Mouse (Mus musculus): ENCODE results near the gene Hspa8. TPM values are rescaled to one million over a fixed set of nuclear protein-coding genes. Genes with fewer than 3 reads are reported as not detected.
"Not testable (repeated sequence)": the region's sequence is repeated elsewhere in the genome, so short reads cannot be mapped to it uniquely, and the experiment has no call there.

The Hspa8 gene
- polyA plus RNA-seq, 1 experiment from 2014 or later, result 2,522 TPM

GRCm38 (mm10) chr9:40764887-40765580 lies 35.8 kb upstream of the Hspa8 start:
- DNase-seq (no peak), ATAC-seq (ENCODE audit: insufficient read depth) (no peak)
- peaks cover 14% of the 10 kb centered on the region; the same call in 1 of the 2 replicates for H3K36me3 ChIP-seq (ENCODE audit: insufficient read depth)
- H3K9ac ChIP-seq, result no peak overlapping the region
- 75% methylated on average over 9 of the region's 9 CpGs for WGBS
- TF ChIP-seq CTCF (IDR thresholded peaks at IDR 0.05; ENCODE audit: low read depth), result 0 out of 2 replicates have a peak, but pooled peaks have one; percentile 8
- H3K9me3 ChIP-seq (ENCODE audit: low read depth, low read length), result no peaks in the 10 kb centered on the region
- no peaks in the 10 kb centered on the region for H3K27me3 ChIP-seq (ENCODE audit: insufficient read depth, low read length)
- no peak overlapping the region for H3K4me3 ChIP-seq (ENCODE audit: low read depth, low read length)
- no peaks in the 10 kb centered on the region for H3K4me1 ChIP-seq (ENCODE audit: insufficient read depth)
- no peak overlapping the region for H3K27ac ChIP-seq (ENCODE audit: low read depth)
- no peak overlapping the region for H3K4me2 ChIP-seq

DNA sequence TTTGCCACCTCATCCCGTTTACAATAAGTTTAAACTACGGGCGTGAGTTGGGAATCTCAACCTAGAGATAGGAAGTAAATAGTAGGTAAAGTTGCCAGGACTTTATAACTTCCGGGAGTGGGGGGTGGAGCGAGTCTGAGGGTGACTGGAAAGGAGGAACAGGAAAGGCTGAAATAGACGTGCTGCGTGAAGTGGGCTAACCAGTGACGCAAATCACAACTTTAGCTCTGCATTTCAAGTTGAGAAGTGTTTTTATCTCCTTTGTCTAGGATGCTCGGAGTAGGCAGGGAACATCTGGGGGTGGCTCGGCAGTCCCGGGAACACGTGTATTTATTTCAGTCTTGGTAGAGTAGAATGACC lies 35.2 kb upstream of the Hspa8 start:
- Histone ChIP-seq H3K4me1 (ENCODE audit: insufficient read depth) (no peaks in the 10 kb centered on the region), H3K4me3 (ENCODE audit: low read depth, low read length) (no peak overlapping the region), H3K9ac (no peak overlapping the region), H3K4me2 (0 out of 2 replicates have a peak overlapping the region, but pooled peaks have one; percentile 27), H3K9me3 (ENCODE audit: low read depth, low read length) (no peaks in the 10 kb centered on the region), H3K27ac (ENCODE audit: low read depth) (no peak overlapping the region), H3K36me3 (ENCODE audit: insufficient read depth) (peaks cover 14% of the 10 kb centered on the region; the same call in 1 of the 2 replicates), H3K27me3 (ENCODE audit: insufficient read depth, low read length) (no peaks in the 10 kb centered on the region)
- ATAC-seq (ENCODE audit: insufficient read depth) (no peak), DNase-seq (peak; percentile 22)
- TF ChIP-seq CTCF (IDR thresholded peaks at IDR 0.05; ENCODE audit: low read depth), result no peak
- 38% methylated on average over 12 of the region's 12 CpGs for WGBS

DNA sequence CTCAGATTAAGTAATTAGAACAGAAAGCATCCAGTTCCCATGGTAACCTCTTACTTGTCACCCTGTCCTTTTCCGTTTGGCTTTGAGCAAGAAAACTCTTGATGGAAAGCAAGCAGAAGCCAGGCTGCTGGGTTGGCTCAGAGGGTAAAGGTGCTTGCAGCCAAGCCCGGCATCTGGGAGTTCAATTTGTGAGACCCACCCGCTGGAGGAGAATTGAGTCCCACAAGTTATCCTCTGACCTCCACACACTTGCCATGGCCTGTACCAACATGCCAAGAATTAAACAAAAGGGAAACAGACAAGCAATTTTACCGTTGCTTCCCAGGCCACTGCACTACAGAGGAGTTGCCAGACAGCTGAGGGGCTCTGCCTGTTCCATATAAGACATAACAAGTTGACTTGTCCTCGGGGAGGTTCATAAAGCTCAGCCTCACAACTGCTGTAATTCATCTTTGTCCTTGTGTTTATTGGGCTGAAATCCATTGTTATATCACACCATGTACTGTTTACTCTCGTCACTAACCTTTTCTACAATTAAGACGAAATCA lies 34.7 kb upstream of the Hspa8 start:
- Histone ChIP-seq H3K4me1 (ENCODE audit: insufficient read depth) (no peaks in the 10 kb centered on the region), H3K27me3 (ENCODE audit: insufficient read depth, low read length) (no peaks in the 10 kb centered on the region), H3K27ac (ENCODE audit: low read depth) (no peak overlapping the region), H3K36me3 (ENCODE audit: insufficient read depth) (peaks cover 14% of the 10 kb centered on the region; the same call in 1 of the 2 replicates), H3K9me3 (ENCODE audit: low read depth, low read length) (no peaks in the 10 kb centered on the region), H3K4me2 (no peak overlapping the region), H3K9ac (no peak overlapping the region), H3K4me3 (ENCODE audit: low read depth, low read length) (no peak overlapping the region)
- no peak for TF ChIP-seq CTCF (IDR thresholded peaks at IDR 0.05; ENCODE audit: low read depth)
- whole genome bisulfite sequencing, result 55% methylated on average over 7 of the region's 7 CpGs
- DNase-seq (no peak), ATAC-seq (ENCODE audit: insufficient read depth) (no peak)

DNA sequence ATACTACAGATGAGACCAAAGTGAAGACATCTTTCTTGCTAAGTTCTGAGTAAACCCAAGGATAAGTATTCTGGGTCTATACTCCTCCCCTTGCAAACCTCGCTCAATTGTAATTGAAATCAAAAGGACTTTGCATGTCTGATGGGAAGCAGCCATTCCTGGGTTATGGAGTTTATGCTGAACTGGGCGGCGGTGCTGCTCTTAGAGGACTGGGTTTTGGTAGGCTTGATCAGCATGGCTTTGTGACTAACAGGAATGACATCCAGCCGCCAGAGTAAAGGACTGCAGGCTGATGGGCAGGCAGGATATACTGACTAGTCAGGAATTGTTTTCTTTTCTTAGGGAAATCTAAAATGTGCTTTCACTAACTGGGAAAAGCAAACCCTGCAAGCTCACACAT lies 32.8 kb upstream of the Hspa8 start:
- DNase-seq (no peak), ATAC-seq (ENCODE audit: insufficient read depth) (no peak)
- H3K9me3 ChIP-seq (ENCODE audit: low read depth, low read length), result no peaks in the 10 kb centered on the region

GRCm38 (mm10) chr9:40772246-40772645 lies 28.5 kb upstream of the Hspa8 start:
- no peaks in the 10 kb centered on the region for H3K4me1 ChIP-seq (ENCODE audit: insufficient read depth)
- H3K9me3 ChIP-seq (ENCODE audit: low read depth, low read length), result no peaks in the 10 kb centered on the region
- ATAC-seq (ENCODE audit: insufficient read depth), result no peak
- no peak for TF ChIP-seq CTCF (IDR thresholded peaks at IDR 0.05; ENCODE audit: low read depth)
- no peak overlapping the region for H3K4me2 ChIP-seq
- no peak for DNase-seq
- H3K27ac ChIP-seq (ENCODE audit: low read depth), result no peak overlapping the region
- 68% methylated on average over 13 of the region's 13 CpGs for WGBS
- no peak overlapping the region for H3K9ac ChIP-seq
- no peak overlapping the region for H3K4me3 ChIP-seq (ENCODE audit: low read depth, low read length)
- H3K36me3 ChIP-seq (ENCODE audit: insufficient read depth), result no peaks in the 10 kb centered on the region; the same call in 1 of the 2 replicates
- no peaks in the 10 kb centered on the region for H3K27me3 ChIP-seq (ENCODE audit: insufficient read depth, low read length)

More for the DNA sequence above, 32.8 kb upstream of the Hspa8 start:
- Histone ChIP-seq H3K4me2 (no peak overlapping the region), H3K36me3 (ENCODE audit: insufficient read depth) (peaks cover 4% of the 10 kb centered on the region; the same call in 1 of the 2 replicates), H3K9ac (no peak overlapping the region), H3K27me3 (ENCODE audit: insufficient read depth, low read length) (no peaks in the 10 kb centered on the region), H3K27ac (ENCODE audit: low read depth) (no peak overlapping the region), H3K4me3 (ENCODE audit: low read depth, low read length) (no peak overlapping the region), H3K4me1 (ENCODE audit: insufficient read depth) (no peaks in the 10 kb centered on the region)
- TF ChIP-seq CTCF (IDR thresholded peaks at IDR 0.05; ENCODE audit: low read depth), result no peak
- 82% methylated on average over 4 of the region's 4 CpGs for WGBS

GRCm38 (mm10) chr9:40773142-40773541 lies 27.6 kb upstream of the Hspa8 start:
- H3K36me3 ChIP-seq (ENCODE audit: insufficient read depth); DNase-seq; H3K27ac ChIP-seq (ENCODE audit: low read depth); H3K4me3 ChIP-seq (ENCODE audit: low read depth, low read length); H3K4me1 ChIP-seq (ENCODE audit: insufficient read depth); H3K9me3 ChIP-seq (ENCODE audit: low read depth, low read length); H3K9ac ChIP-seq; H3K4me2 ChIP-seq; H3K27me3 ChIP-seq (ENCODE audit: insufficient read depth, low read length); ATAC-seq (ENCODE audit: insufficient read depth): not testable (repeated sequence)
- 76% methylated on average over 6 of the region's 6 CpGs for WGBS

GRCm38 (mm10) chr9:40773869-40774268 lies 26.9 kb upstream of the Hspa8 start:
- H3K4me2 ChIP-seq, result no peak overlapping the region
- 75% methylated on average over 4 of the region's 4 CpGs for WGBS
- no peak for TF ChIP-seq CTCF (IDR thresholded peaks at IDR 0.05; ENCODE audit: low read depth)
- no peaks in the 10 kb centered on the region; the same call in 1 of the 2 replicates for H3K36me3 ChIP-seq (ENCODE audit: insufficient read depth)
- no peak for ATAC-seq (ENCODE audit: insufficient read depth)
- no peaks in the 10 kb centered on the region for H3K4me1 ChIP-seq (ENCODE audit: insufficient read depth)
- H3K27ac ChIP-seq (ENCODE audit: low read depth), result no peak overlapping the region
- no peak for DNase-seq
- no peak overlapping the region for H3K9ac ChIP-seq
- H3K4me3 ChIP-seq (ENCODE audit: low read depth, low read length), result no peak overlapping the region
- no peaks in the 10 kb centered on the region for H3K9me3 ChIP-seq (ENCODE audit: low read depth, low read length)
- no peaks in the 10 kb centered on the region for H3K27me3 ChIP-seq (ENCODE audit: insufficient read depth, low read length)
